Mouse (Mus musculus): ENCODE measurements around the gene Phactr2. TPM values are rescaled to one million over a fixed set of nuclear protein-coding genes. Genes with fewer than 3 reads are reported as not detected.

Phactr2 gene
- total and polyA plus RNA-seq, 3 experiments = 0.33 TPM; not detected in 2

DNA sequence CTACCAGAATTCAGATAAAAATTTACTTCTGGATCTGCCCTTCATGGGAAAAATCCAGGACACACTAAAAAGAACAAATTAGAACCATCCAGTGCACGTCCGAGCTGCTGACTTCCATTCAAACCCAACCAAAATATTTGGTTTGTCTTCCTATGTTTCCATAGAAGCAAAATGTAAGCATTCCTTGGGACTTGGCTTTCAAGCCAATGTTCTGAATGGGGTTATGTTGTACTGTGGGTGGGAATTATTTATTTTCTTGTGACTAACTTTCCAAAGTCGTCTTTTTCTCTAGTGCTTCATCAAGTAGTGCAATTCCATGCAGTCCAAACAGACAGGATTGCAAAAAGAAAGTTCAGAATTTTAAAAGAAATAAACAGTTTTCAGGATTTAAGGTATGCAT lies 239.7 kb downstream of the Phactr2 start:
- no peaks in the 10 kb centered on the region for H3K9me3 ChIP-seq (replicated peaks)
- no peaks in the 10 kb centered on the region for H3K4me1 ChIP-seq (ENCODE audit: insufficient read depth, low read depth, low read length)
- H3K36me3 ChIP-seq (replicated peaks) = no peaks in the 10 kb centered on the region
- no peak for ATAC-seq (ENCODE audit: extremely low read depth, insufficient number of reproducible peaks, low FRiP score, poor library complexity, severe bottlenecking)
- no peak overlapping the region for H3K4me3 ChIP-seq (ENCODE audit: low read depth, low read length)
- peaks cover 4% of the 10 kb centered on the region for H3K27me3 ChIP-seq (ENCODE audit: insufficient read depth, low read length)
- TF ChIP-seq POLR2AphosphoS5 (IDR thresholded peaks at IDR 0.05; ENCODE audit: insufficient replicate concordance, low read depth, low read length) (no peak), GATA1 (IDR thresholded peaks at IDR 0.05; ENCODE audit: borderline replicate concordance, low read length) (no peak), CTCF (IDR thresholded peaks at IDR 0.05; ENCODE audit: low read depth, low read length) (no peak), TAL1 (conservative IDR thresholded peaks at IDR 0.05; ENCODE audit: low read depth, low read length) (no peak), GATA2 (IDR thresholded peaks at IDR 0.05; ENCODE audit: borderline replicate concordance, low read depth, low read length) (no peak)
- DNase-seq (ENCODE audit: low spot score) = no peak

GRCm38 (mm10) chr10:13233941-13234340 lies 240.3 kb downstream of the Phactr2 start:
- Histone ChIP-seq H3K9me3 (replicated peaks) (no peaks in the 10 kb centered on the region), H3K4me3 (ENCODE audit: low read depth, low read length) (no peak overlapping the region), H3K27me3 (ENCODE audit: insufficient read depth, low read length) (peaks cover 4% of the 10 kb centered on the region), H3K4me1 (ENCODE audit: insufficient read depth, low read depth, low read length) (no peaks in the 10 kb centered on the region), H3K36me3 (replicated peaks) (no peaks in the 10 kb centered on the region)
- DNase-seq (ENCODE audit: low spot score) (no peak), ATAC-seq (ENCODE audit: extremely low read depth, insufficient number of reproducible peaks, low FRiP score, poor library complexity, severe bottlenecking) (no peak)
- no peak for TF ChIP-seq GATA2 (IDR thresholded peaks at IDR 0.05; ENCODE audit: borderline replicate concordance, low read depth, low read length)
- TF ChIP-seq POLR2AphosphoS5 (IDR thresholded peaks at IDR 0.05; ENCODE audit: insufficient replicate concordance, low read depth, low read length) = no peak
- TF ChIP-seq GATA1 (IDR thresholded peaks at IDR 0.05; ENCODE audit: borderline replicate concordance, low read length) = no peak
- no peak for TF ChIP-seq TAL1 (conservative IDR thresholded peaks at IDR 0.05; ENCODE audit: low read depth, low read length)
- TF ChIP-seq CTCF (IDR thresholded peaks at IDR 0.05; ENCODE audit: low read depth, low read length) = no peak

GRCm38 (mm10) chr10:13233143-13233622 lies 241.0 kb downstream of the Phactr2 start:
- H3K4me1 ChIP-seq (ENCODE audit: insufficient read depth, low read depth, low read length) = no peaks in the 10 kb centered on the region

DNA sequence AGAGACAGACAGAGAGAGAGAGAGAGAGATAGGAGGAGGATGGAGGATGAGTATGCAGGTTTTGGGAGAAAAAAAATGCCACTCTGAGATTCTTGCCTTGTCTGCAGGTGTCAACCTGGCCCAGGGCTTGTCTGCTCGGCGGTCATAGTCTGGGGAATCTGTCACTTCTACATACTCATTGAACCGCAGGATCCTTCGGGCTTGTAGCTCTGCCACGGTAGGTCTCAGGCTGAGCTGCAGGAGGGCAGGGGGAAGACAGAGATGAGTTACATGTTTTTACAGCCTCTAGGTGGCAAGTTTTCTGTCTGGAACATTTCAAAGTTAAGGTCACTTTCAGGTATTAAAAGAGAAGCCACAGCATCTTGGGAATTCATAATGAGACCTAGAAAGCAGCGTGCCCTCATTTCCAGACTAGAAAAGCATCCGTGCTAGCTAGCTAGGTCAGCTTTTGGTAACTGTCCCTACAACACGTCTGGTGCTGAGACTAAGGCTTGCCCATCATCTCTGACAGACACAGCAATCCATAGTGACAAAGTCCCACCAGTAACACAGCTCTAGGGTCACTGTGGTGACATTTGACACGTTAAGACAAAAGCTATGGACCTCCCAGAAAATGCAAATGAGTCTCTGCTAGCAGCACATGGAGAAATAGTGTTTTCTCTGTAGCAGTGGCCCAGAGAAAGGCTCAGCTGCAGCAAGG lies 241.6 kb downstream of the Phactr2 start:
- Histone ChIP-seq H3K9me3 (replicated peaks) (no peaks in the 10 kb centered on the region), H3K4me3 (ENCODE audit: low read depth, low read length) (no peak overlapping the region), H3K36me3 (replicated peaks) (no peaks in the 10 kb centered on the region), H3K4me1 (ENCODE audit: insufficient read depth, low read depth, low read length) (no peaks in the 10 kb centered on the region), H3K27me3 (ENCODE audit: insufficient read depth, low read length) (peaks cover 7% of the 10 kb centered on the region)
- TF ChIP-seq CTCF (IDR thresholded peaks at IDR 0.05; ENCODE audit: low read depth, low read length) (no peak), GATA2 (IDR thresholded peaks at IDR 0.05; ENCODE audit: borderline replicate concordance, low read depth, low read length) (no peak), TAL1 (conservative IDR thresholded peaks at IDR 0.05; ENCODE audit: low read depth, low read length) (no peak), POLR2AphosphoS5 (IDR thresholded peaks at IDR 0.05; ENCODE audit: insufficient replicate concordance, low read depth, low read length) (no peak), GATA1 (IDR thresholded peaks at IDR 0.05; ENCODE audit: borderline replicate concordance, low read length) (no peak)
- no peak for DNase-seq (ENCODE audit: low spot score)
- ATAC-seq (ENCODE audit: extremely low read depth, insufficient number of reproducible peaks, low FRiP score, poor library complexity, severe bottlenecking) = no peak

More at GRCm38 (mm10) chr10:13233143-13233622, 241.0 kb downstream of the Phactr2 start:
- Histone ChIP-seq H3K36me3 (replicated peaks) (no peaks in the 10 kb centered on the region), H3K9me3 (replicated peaks) (no peaks in the 10 kb centered on the region), H3K27me3 (ENCODE audit: insufficient read depth, low read length) (peaks cover 4% of the 10 kb centered on the region), H3K4me3 (ENCODE audit: low read depth, low read length) (no peak overlapping the region)
- TF ChIP-seq TAL1 (conservative IDR thresholded peaks at IDR 0.05; ENCODE audit: low read depth, low read length) (no peak), CTCF (IDR thresholded peaks at IDR 0.05; ENCODE audit: low read depth, low read length) (no peak), GATA2 (IDR thresholded peaks at IDR 0.05; ENCODE audit: borderline replicate concordance, low read depth, low read length) (no peak), GATA1 (IDR thresholded peaks at IDR 0.05; ENCODE audit: borderline replicate concordance, low read length) (no peak), POLR2AphosphoS5 (IDR thresholded peaks at IDR 0.05; ENCODE audit: insufficient replicate concordance, low read depth, low read length) (no peak)
- no peak for DNase-seq (ENCODE audit: low spot score)
- ATAC-seq (ENCODE audit: extremely low read depth, insufficient number of reproducible peaks, low FRiP score, poor library complexity, severe bottlenecking) = no peak

DNA sequence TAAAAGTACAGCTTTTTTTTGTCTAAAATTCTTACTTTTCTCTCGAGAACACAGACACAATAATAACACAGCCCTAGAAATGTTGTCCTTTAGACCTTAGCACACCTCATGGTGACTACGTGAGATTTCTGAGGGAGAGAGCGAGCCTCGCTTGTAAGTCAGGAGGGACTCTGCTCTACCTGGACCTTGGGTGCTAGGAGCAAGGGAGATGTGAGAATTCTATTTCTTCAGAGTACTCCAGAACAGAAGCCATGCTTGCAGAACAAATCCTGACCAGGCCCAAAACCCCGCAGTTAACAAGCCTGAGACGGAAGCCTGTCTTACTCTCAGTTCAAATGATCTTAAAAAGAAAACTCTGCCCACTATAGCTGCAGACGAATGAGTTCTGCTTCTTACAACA lies 243.5 kb downstream of the Phactr2 start:
- Histone ChIP-seq H3K27me3 (ENCODE audit: insufficient read depth, low read length) (peaks cover 4% of the 10 kb centered on the region; the same call in 1 of the 2 replicates), H3K9me3 (replicated peaks) (no peaks in the 10 kb centered on the region), H3K36me3 (replicated peaks) (no peaks in the 10 kb centered on the region), H3K4me1 (ENCODE audit: insufficient read depth, low read depth, low read length) (no peaks in the 10 kb centered on the region), H3K4me3 (ENCODE audit: low read depth, low read length) (no peak overlapping the region)
- TF ChIP-seq CTCF (IDR thresholded peaks at IDR 0.05; ENCODE audit: low read depth, low read length) (no peak), POLR2AphosphoS5 (IDR thresholded peaks at IDR 0.05; ENCODE audit: insufficient replicate concordance, low read depth, low read length) (no peak), GATA2 (IDR thresholded peaks at IDR 0.05; ENCODE audit: borderline replicate concordance, low read depth, low read length) (no peak), GATA1 (IDR thresholded peaks at IDR 0.05; ENCODE audit: borderline replicate concordance, low read length) (no peak), TAL1 (conservative IDR thresholded peaks at IDR 0.05; ENCODE audit: low read depth, low read length) (no peak)
- no peak for DNase-seq (ENCODE audit: low spot score)
- no peak for ATAC-seq (ENCODE audit: extremely low read depth, insufficient number of reproducible peaks, low FRiP score, poor library complexity, severe bottlenecking)

DNA sequence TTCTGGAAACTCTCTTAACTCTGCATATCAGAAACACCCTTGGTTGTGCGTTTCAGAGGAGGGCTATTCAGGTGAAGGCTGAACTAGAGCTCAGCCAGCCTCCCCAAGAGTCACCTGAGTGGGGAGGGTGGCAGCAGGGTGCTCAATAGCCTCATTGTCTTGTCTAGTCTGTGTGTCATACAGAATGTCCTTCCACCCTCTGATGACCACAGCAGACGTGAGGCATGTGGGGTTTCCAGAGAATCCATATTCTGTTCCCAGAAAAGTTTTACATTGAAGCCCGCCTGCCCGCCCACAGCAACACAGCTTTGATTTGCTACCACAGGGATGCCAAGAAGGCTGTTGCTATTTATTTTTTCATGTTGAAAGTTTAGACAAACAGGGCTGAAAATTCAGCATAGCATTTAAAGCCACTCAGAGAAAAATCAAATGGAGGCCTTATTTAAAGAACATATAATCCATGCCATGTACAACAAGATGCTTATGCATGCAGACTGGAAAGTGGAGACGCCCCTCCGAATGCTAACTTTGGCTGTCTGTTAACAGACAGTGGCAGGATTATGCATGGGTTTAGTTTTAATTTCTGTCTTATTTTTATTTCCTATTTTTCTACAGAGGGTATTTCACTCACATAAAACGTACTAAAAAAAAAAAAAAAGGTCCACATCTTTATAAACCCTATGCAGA lies 248.7 kb downstream of the Phactr2 start:
- Histone ChIP-seq H3K9me3 (replicated peaks) (no peaks in the 10 kb centered on the region), H3K36me3 (replicated peaks) (no peaks in the 10 kb centered on the region), H3K4me1 (ENCODE audit: insufficient read depth, low read depth, low read length) (no peaks in the 10 kb centered on the region), H3K4me3 (ENCODE audit: low read depth, low read length) (no peak overlapping the region), H3K27me3 (ENCODE audit: insufficient read depth, low read length) (peaks cover 10% of the 10 kb centered on the region)
- ATAC-seq (ENCODE audit: extremely low read depth, insufficient number of reproducible peaks, low FRiP score, poor library complexity, severe bottlenecking) (no peak), DNase-seq (ENCODE audit: low spot score) (no peak)
- TF ChIP-seq GATA1 (IDR thresholded peaks at IDR 0.05; ENCODE audit: borderline replicate concordance, low read length) = no peak
- no peak for TF ChIP-seq TAL1 (conservative IDR thresholded peaks at IDR 0.05; ENCODE audit: low read depth, low read length)
- no peak for TF ChIP-seq CTCF (IDR thresholded peaks at IDR 0.05; ENCODE audit: low read depth, low read length)
- no peak for TF ChIP-seq POLR2AphosphoS5 (IDR thresholded peaks at IDR 0.05; ENCODE audit: insufficient replicate concordance, low read depth, low read length)
- TF ChIP-seq GATA2 (IDR thresholded peaks at IDR 0.05; ENCODE audit: borderline replicate concordance, low read depth, low read length) = no peak
